Mouse (Mus musculus) bone marrow, adult 2 months (tissue): ENCODE results near the gene Abt1. TPM values are rescaled to one million over a fixed set of nuclear protein-coding genes. Genes with fewer than 3 reads are reported as not detected.

Experiments
- H3K27ac ChIP-seq: fragments of 200-500 bp; 2 replicates; pipeline ENCODE4 v1.5.1; 2012; ENCODE audit warnings: low read depth, mild to moderate bottlenecking, control low read depth, inconsistent platforms, low read length; ENCODE audit not compliant: control insufficient read depth, poor library complexity, insufficient read depth
- H3K4me1 ChIP-seq: fragments of 200-500 bp; 2 replicates; pipeline ENCODE4 v1.6.1; 2011; ENCODE audit warnings: low read length; ENCODE audit not compliant: control insufficient read depth, insufficient read depth
- H3K4me3 ChIP-seq: fragments of 200-500 bp; replicated peaks from 2 replicates; pipeline ENCODE3; 2011; ENCODE audit warnings: mild to moderate bottlenecking, low read depth, low read length, control low read depth; ENCODE audit not compliant: control insufficient read depth
- CTCF ChIP-seq: fragments of 200-500 bp; IDR thresholded peaks from 2 replicates; pipeline ENCODE4 v1.5.1; 2011; ENCODE audit warnings: low read length, control low read depth; ENCODE audit not compliant: control insufficient read depth, insufficient read depth
- POLR2A ChIP-seq: fragments of 200-500 bp; IDR thresholded peaks from 2 replicates; pipeline ENCODE4 v1.6.1; 2011; ENCODE audit warnings: low read depth, mild to moderate bottlenecking, control low read depth, low read length, borderline replicate concordance; ENCODE audit not compliant: control insufficient read depth
- WGBS: fragments of 180-500 bp; shearing (Covaris S2); methylation state at CpG from one replicate; pipeline ENCODE4 v1.1.7; 2018; 5-methylcytosine and 5-hydroxymethylcytosine counted together
- polyA plus RNA-seq: library from polyadenylated mRNA; stranded (reverse); fragments of >200 nt; gene quantifications from 2 replicates; pipeline ENCODE4 v1.2.4, GENCODE M21; 2011; ENCODE audit warnings: low replicate concordance; ENCODE audit not compliant: missing spikeins, insufficient read depth, insufficient read length

The Abt1 gene
- polyA plus RNA-seq, 1 experiment: 10.4 TPM

- 78% methylated on average over 16 of the region's 16 CpGs for WGBS
- no peaks in the 10 kb centered on the region for H3K4me1 ChIP-seq
- TF ChIP-seq POLR2A (no peak), CTCF (no peak)
- no peak overlapping the region for H3K4me3 ChIP-seq
- no peak overlapping the region for H3K27ac ChIP-seq
Observed at GRCm38 (mm10) chr13:23428166-23428993, 4.7 kb upstream of the Abt1 start.

- TF ChIP-seq CTCF: no peak
- TF ChIP-seq POLR2A: no peak
- Histone ChIP-seq H3K4me1 (no peaks in the 10 kb centered on the region), H3K4me3 (no peak overlapping the region), H3K27ac (no peak overlapping the region)
- WGBS: 84% methylated on average over 10 of the region's 10 CpGs
Observed at GRCm38 (mm10) chr13:23427401-23427910, 3.8 kb upstream of the Abt1 start.

GRCm38 (mm10) chr13:23426922-23427321 lies 3.3 kb upstream of the Abt1 start:
- 59% methylated on average over 14 of the region's 14 CpGs for WGBS
- TF ChIP-seq POLR2A (no peak), CTCF (no peak)
- Histone ChIP-seq H3K27ac (no peak overlapping the region), H3K4me3 (no peak overlapping the region), H3K4me1 (no peaks in the 10 kb centered on the region)

DNA sequence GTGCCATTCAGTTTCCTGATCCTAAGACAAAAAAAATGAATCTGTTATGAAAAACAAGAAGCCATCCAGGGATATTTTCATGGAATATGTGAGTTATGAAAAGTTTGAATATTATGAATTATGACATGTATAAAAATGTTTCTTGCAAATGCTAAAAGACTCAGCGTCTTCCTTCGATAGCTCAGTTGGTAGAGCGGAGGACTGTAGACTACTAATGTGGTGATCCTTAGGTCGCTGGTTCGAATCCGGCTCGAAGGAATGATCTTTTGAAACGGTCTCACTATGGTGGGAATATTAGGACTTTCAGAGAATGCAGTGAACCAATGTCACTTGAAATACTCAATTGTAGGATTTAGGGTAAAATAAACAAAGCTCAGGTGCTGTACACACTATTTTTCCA lies 2.7 kb upstream of the Abt1 start:
- TF ChIP-seq CTCF (no peak), POLR2A (no peak)
- Histone ChIP-seq H3K4me3 (no peak overlapping the region), H3K4me1 (no peaks in the 10 kb centered on the region), H3K27ac (no peak overlapping the region)
- 74% methylated on average over 8 of the region's 8 CpGs for WGBS

DNA sequence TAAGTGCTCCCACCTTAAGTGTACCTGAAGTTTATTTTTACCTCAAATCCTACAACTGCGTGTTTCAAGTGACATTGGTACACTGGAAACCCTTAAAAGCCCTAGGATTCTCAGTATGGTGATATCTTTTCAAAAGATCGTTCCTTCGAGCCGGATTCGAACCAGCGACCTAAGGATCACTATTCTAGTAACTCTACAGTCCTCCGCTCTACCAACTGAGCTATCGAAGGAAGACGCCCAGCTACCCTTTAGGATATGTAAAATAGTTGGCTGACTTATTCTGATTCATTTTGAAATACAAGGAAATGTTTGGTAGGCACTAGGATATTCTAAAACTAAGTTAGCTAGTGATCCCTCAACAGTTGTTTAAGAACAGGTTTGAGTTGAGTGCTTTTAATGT lies 1.8 kb upstream of the Abt1 start:
- Histone ChIP-seq H3K4me1 (no peaks in the 10 kb centered on the region), H3K27ac (no peak overlapping the region), H3K4me3 (no peak overlapping the region)
- 28% methylated on average over 9 of the region's 9 CpGs for WGBS
- TF ChIP-seq POLR2A (no peak), CTCF (no peak)

DNA sequence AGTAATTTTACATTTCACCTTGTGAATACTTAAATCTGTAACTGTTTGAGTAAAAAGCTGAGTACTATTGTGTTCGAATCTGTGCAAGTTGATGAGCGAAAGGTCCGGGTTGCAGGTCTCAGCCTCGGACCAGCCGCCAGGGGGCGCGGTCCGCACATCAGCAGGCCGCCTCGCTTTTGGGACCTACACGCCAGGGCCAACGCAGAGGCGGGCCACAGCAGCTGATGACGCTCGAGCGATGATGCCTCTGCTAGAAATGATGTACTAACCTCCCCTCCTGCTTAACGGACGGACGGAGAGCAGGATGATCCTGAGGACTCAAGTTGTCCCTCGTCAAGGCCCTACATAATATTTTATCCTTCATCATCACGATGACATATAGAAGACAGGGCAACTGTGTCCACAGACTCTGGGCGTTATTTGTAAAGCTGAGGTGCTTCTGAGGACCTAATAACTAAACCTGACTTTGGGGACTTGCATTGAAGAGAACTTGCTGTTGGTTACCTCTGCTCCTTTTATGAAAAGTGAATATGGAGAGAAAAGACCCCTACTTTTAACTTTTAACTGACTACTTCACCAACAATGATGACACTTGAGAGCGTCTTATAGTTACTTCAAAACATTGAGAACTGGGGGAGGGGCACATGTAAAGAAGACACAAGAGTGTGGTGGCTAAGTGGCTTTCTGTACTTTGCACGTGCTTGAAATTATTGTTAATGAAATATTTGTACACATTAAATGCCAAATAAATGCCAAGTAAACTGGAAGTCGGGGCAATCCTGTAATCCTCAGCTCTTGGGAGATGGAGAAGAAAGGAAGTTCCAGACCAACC lies 1.0 kb upstream of the Abt1 start:
- H3K27ac ChIP-seq: no peak overlapping the region
- TF ChIP-seq POLR2A: no peak
- peak; percentile 96 for TF ChIP-seq CTCF
- 7% methylated on average over 25 of the region's 25 CpGs for WGBS
- no peaks in the 10 kb centered on the region for H3K4me1 ChIP-seq
- peak overlapping the region; percentile 52 for H3K4me3 ChIP-seq

DNA sequence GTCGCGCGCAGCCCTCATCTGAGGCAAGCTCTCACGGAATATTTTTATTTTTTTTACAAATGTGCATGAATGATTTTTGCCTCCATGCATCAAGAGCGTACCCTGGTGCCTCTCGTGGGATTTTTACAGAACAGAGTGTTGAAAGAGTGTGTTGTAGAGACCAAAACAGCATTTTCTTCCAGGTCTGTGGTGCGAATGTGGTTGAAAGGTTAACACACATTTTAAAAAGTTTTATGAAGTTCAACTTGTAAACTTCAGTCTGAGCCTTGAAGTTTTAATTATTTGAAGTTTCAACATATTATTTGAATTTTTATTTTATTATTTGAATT lies 350 bp upstream of the Abt1 start:
- TF ChIP-seq CTCF (no peak), POLR2A (no peak)
- Histone ChIP-seq H3K27ac (no peak overlapping the region), H3K4me1 (no peaks in the 10 kb centered on the region), H3K4me3 (peak overlapping the region; percentile 97)
- 1% methylated on average over 7 of the region's 7 CpGs for whole genome bisulfite sequencing

GRCm38 (mm10) chr13:23422351-23422750 lies 1.3 kb downstream of the Abt1 start:
- 88% methylated on average over 16 of the region's 16 CpGs for WGBS
- Histone ChIP-seq H3K4me3 (no peak overlapping the region), H3K27ac (no peak overlapping the region), H3K4me1 (no peaks in the 10 kb centered on the region)
- no peak for TF ChIP-seq CTCF
- TF ChIP-seq POLR2A: no peak

- Histone ChIP-seq H3K4me3 (peak overlapping the region; percentile 24), H3K27ac (no peak overlapping the region), H3K4me1 (no peaks in the 10 kb centered on the region)
- 9% methylated on average over 28 of the region's 28 CpGs for WGBS
- TF ChIP-seq POLR2A: no peak
- TF ChIP-seq CTCF: no peak
Observed at GRCm38 (mm10) chr13:23412630-23413521, 10.8 kb downstream of the Abt1 start.
